30 mouse cellular contexts compared by ENCODE assay signal in the genomic region with DNA sequence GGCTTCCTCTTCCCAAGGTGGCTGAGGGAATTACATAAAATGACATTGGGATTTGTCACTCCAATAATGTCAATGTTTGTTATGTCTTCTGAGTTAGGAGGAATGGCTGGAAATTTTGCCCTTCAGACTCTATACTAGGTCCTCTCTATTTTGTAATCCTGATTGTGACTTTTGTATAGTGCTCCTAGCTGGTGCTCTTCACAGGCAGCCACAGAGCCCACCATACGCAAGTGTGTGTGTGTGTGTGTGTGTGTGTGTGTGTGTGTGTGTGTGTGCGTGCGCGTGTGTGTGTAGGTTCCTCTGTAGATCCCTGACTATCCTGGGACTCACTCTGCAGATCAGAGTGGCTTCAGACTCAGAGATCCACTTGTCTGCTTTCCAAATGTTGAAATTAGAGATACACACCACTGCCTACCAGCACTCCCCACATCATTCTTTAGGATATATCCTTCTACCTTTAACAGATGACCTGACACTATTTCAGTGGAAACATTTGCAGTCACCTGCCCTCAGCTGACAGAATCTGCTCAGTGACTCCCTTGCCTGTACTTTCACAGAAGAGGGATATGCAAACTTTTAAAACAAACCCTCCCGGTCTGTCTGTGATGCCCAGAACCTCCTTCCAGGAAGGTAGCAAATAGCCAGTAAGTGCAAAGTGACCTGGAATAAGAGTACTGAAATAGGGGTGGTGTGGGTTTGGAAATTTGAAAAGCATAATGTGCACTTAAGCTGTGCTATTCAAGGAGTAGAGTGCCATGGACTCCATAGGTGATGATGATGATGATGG. TPM values are rescaled to one million over a fixed set of nuclear protein-coding genes. Genes with fewer than 3 reads are reported as not detected.
"Had no signal": no experiment of that assay in that cellular context is flagged by ENCODE, and none has a peak within 500 bp of the region (broad histone marks: within the 10 kb centered on the region; RNA-seq: fewer than 3 reads in every experiment).

No protein-coding gene starts in this region.

RNA-seq across cellular contexts. Expression of gene 4930467E23Rik, which starts 52.1 kb away (rescaled TPM):
- total RNA-seq: left cerebral cortex, postnatal 4 days; megakaryocyte progenitor cell, adult 5-6 weeks; megakaryocyte, adult 5-6 weeks; midbrain, postnatal 0 days; monocyte, adult 5-6 weeks had no signal
- polyA plus RNA-seq: limb, embryonic 10.5 days; limb, embryonic 12.5 days; limb, embryonic 13.5 days; limb, embryonic 14.5 days; limb, embryonic 15.5 days; liver, adult 2 months; liver, embryonic 11.5 days; liver, embryonic 12.5 days; liver, embryonic 13.5 days; liver, embryonic 14.5 days; liver, embryonic 15.5 days; liver, embryonic 16.5 days; liver, postnatal 0 days; lung, adult 2 months; lung, embryonic 14.5 days; lung, embryonic 15.5 days; lung, embryonic 16.5 days; macrophage; midbrain, embryonic 10.5 days; midbrain, embryonic 11.5 days; midbrain, embryonic 12.5 days; midbrain, embryonic 13.5 days; midbrain, embryonic 15.5 days; midbrain, embryonic 16.5 days; midbrain, postnatal 0 days; myocyte had no signal
